Mouse (Mus musculus): ENCODE results near the gene Tkt. TPM values are rescaled to one million over a fixed set of nuclear protein-coding genes. Genes with fewer than 3 reads are reported as not detected.

Tkt gene
- polyA plus RNA-seq, 1 experiment from 2014 or later: 132 TPM

DNA sequence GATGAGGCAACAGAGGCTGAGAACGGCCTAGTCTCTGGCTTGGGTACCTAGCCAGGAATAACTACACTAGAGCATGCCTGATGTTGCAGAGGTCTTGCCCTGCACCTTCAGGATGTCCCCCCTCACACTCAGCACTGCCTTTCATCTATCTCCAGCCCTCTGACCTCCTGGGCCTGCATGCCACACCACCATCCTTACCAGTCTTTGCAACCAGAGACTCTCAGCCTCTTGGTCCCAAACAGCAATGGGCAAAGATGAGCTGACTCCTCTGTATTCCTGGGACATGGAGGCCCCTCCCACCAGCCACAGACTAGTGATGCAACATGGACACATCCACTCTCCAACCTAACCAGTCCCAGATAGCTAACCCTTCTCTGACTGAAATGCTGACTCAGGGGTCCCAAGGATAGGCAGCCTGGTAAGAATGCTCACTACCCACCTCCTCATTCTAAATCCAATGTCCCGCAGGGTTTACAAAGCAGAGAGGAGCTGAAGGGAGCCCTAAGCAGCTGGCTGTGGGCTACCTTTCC lies 70.7 kb downstream of the Tkt start:
- no peak for TF ChIP-seq EP300 (IDR thresholded peaks at IDR 0.05)
- no peak for TF ChIP-seq CTCF (IDR thresholded peaks at IDR 0.05)
- 85% methylated on average over 2 of the region's 2 CpGs for WGBS
- Histone ChIP-seq H3K9me3 (ENCODE audit: low read length) (no peaks in the 10 kb centered on the region), H3K4me1 (ENCODE audit: insufficient read depth, low read depth, low read length) (peaks cover 9% of the 10 kb centered on the region; the same call in 1 of the 2 replicates), H3K4me3 (ENCODE audit: low read depth, low read length) (no peak overlapping the region), H3K4me2 (replicated peaks; ENCODE audit: low read depth, low read length) (no peak overlapping the region), H3K9ac (replicated peaks; ENCODE audit: low read depth) (no peak overlapping the region), H3K27ac (ENCODE audit: low read length) (no peak overlapping the region), H3K27me3 (replicated peaks; ENCODE audit: insufficient read depth, low read length) (no peaks in the 10 kb centered on the region), H3K36me3 (ENCODE audit: insufficient read depth, low read length) (no peaks in the 10 kb centered on the region)
- ATAC-seq (no peak), DNase-seq (ENCODE audit: low spot score) (no peak)

DNA sequence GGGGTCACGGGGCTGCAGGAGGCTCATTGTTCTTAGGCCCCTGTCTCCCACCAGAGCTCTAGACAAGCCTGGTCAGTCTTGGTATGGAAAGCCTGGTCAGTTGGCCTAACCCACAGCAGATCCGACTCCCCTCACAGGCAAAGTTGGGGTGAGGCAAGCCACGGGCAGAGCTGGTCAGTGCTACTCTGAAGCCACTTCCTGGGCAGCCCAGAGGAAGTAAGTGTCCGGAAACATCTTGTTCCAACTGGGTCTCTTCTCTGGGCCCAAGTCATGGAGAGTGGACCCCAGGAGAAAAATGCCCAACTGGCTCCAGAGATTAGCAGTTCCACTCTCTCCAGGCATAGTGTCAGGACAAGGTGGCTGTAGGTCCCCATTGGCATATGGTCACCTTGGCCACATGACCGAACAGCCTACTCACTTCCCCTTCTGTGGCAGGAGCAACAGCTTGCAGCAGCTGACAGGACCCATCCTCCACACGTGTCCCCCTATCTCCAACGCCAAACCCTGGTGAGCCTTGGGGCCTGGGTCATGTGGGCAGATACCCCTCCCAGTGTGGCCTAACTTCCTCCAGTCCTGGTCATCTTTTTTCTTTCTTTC lies 71.9 kb downstream of the Tkt start:
- H3K4me2 ChIP-seq (replicated peaks; ENCODE audit: low read depth, low read length): no peak overlapping the region
- no peaks in the 10 kb centered on the region for H3K27me3 ChIP-seq (replicated peaks; ENCODE audit: insufficient read depth, low read length)
- no peak overlapping the region for H3K9ac ChIP-seq (replicated peaks; ENCODE audit: low read depth)
- peaks cover 11% of the 10 kb centered on the region; the same call in 1 of the 2 replicates for H3K4me1 ChIP-seq (ENCODE audit: insufficient read depth, low read depth, low read length)
- TF ChIP-seq CTCF (IDR thresholded peaks at IDR 0.05) (no peak), EP300 (IDR thresholded peaks at IDR 0.05) (no peak)
- H3K4me3 ChIP-seq (ENCODE audit: low read depth, low read length): no peak overlapping the region
- no peak overlapping the region for H3K27ac ChIP-seq (ENCODE audit: low read length)
- ATAC-seq (no peak), DNase-seq (ENCODE audit: low spot score) (peak; percentile 30)
- no peaks in the 10 kb centered on the region for H3K9me3 ChIP-seq (ENCODE audit: low read length)
- H3K36me3 ChIP-seq (ENCODE audit: insufficient read depth, low read length): no peaks in the 10 kb centered on the region
- 69% methylated on average over 7 of the region's 7 CpGs for WGBS

DNA sequence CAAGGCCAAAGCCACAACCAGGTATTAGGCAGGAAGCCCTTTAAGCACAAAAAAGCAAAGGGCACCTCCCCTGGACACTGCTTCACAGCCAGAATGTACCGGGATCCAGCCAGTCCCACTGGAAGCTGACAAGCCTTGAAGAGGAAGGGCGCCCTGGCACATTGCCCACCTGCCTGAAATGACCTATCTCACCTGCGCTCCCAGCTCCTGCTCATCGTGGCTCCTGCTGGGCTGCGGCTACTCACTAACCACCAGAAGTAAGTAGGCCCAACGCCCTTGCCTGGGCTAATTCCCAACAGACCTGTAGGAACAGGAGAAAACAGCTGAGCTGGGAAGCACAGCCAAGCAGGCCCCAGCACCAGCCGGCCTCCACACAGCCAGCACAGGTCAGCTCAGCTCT lies 74.0 kb downstream of the Tkt start:
- H3K4me3 ChIP-seq (ENCODE audit: low read depth, low read length): no peak overlapping the region
- DNase-seq (ENCODE audit: low spot score): peak; percentile 32
- TF ChIP-seq EP300 (IDR thresholded peaks at IDR 0.05): no peak
- no peak for TF ChIP-seq CTCF (IDR thresholded peaks at IDR 0.05)
- no peaks in the 10 kb centered on the region for H3K36me3 ChIP-seq (ENCODE audit: insufficient read depth, low read length)
- H3K27me3 ChIP-seq (replicated peaks; ENCODE audit: insufficient read depth, low read length): no peaks in the 10 kb centered on the region
- peak overlapping the region; percentile 48 for H3K27ac ChIP-seq (ENCODE audit: low read length)
- H3K4me1 ChIP-seq (ENCODE audit: insufficient read depth, low read depth, low read length): peaks cover 18% of the 10 kb centered on the region; the same call in 1 of the 2 replicates
- no peak overlapping the region for H3K9ac ChIP-seq (replicated peaks; ENCODE audit: low read depth)
- H3K4me2 ChIP-seq (replicated peaks; ENCODE audit: low read depth, low read length): 0 out of 2 replicates have a peak overlapping the region, but pooled peaks have one; percentile 14
- 53% methylated on average over 7 of the region's 7 CpGs for WGBS
- no peak for ATAC-seq
- no peaks in the 10 kb centered on the region for H3K9me3 ChIP-seq (ENCODE audit: low read length)

DNA sequence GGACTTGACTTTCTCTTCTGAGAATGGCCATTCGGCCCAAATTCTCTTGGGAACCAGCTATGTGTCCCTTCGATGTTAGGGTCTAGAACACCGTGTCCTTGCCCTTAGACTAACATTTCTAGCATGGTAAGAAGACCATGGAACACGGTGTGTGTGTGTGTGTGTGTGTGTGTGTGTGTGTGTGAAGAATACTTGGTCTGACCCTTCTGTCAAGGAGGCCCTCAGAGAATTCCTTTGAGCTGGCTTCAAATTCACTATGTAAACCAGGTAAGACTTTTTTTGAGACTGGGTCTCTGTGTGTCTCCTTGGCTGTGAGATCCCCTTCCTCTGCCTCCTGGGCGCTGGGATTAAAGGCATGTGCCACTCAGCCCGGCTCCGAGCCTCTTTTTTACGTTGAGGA lies 74.4 kb downstream of the Tkt start:
- no peaks in the 10 kb centered on the region for H3K9me3 ChIP-seq (ENCODE audit: low read length)
- peak; percentile 17; the same call in 1 of the 2 replicates for ATAC-seq
- H3K4me1 ChIP-seq (ENCODE audit: insufficient read depth, low read depth, low read length): peaks cover 18% of the 10 kb centered on the region; the same call in 1 of the 2 replicates
- no peak overlapping the region for H3K9ac ChIP-seq (replicated peaks; ENCODE audit: low read depth)
- no peak overlapping the region for H3K4me3 ChIP-seq (ENCODE audit: low read depth, low read length)
- 58% methylated on average over 8 of the region's 8 CpGs for WGBS
- peak overlapping the region; percentile 48 for H3K27ac ChIP-seq (ENCODE audit: low read length)
- H3K4me2 ChIP-seq (replicated peaks; ENCODE audit: low read depth, low read length): no peak overlapping the region
- TF ChIP-seq EP300 (IDR thresholded peaks at IDR 0.05) (0 out of 2 replicates have a peak, but pooled peaks have one; percentile 44), CTCF (IDR thresholded peaks at IDR 0.05) (no peak)
- DNase-seq (ENCODE audit: low spot score): peak; percentile 50
- H3K36me3 ChIP-seq (ENCODE audit: insufficient read depth, low read length): no peaks in the 10 kb centered on the region
- H3K27me3 ChIP-seq (replicated peaks; ENCODE audit: insufficient read depth, low read length): no peaks in the 10 kb centered on the region

Small RNA genes lying within 50 kb of the gene (microRNA-seq; reads per million reads assigned to microRNA genes)
- gene Mir3076: 2.0 reads per million

Other genes with a start within 250 kb of the Tkt start
- gene Dcp1a, start 68.8 kb upstream of the Tkt start, polyA plus RNA-seq (2015; fragmentation: Nextera tagmentation; extraction: Ambion mirVana): 8.8 and 9.0 TPM in 2 replicates
- gene Cacna1d, start 56.9 kb upstream of the Tkt start, polyA plus RNA-seq (2015; fragmentation: Nextera tagmentation; extraction: Ambion mirVana): 12.5 and 14.8 TPM in 2 replicates
- gene Prkcd, start 77.9 kb downstream of the Tkt start, polyA plus RNA-seq (2015; fragmentation: Nextera tagmentation; extraction: Ambion mirVana): 59.4 and 68.4 TPM in 2 replicates
- 14.4 and 15.5 TPM in 2 replicates for gene Rft1, start 106.0 kb downstream of the Tkt start, polyA plus RNA-seq (2015; fragmentation: Nextera tagmentation; extraction: Ambion mirVana)
- 8.2 and 8.9 TPM in 2 replicates for gene Sfmbt1, start 166.5 kb downstream of the Tkt start, polyA plus RNA-seq (2015; fragmentation: Nextera tagmentation; extraction: Ambion mirVana)

Measured in lung, postnatal 0 days (tissue).